Mouse (Mus musculus): ENCODE measurements around the gene Nxf7. TPM values are rescaled to one million over a fixed set of nuclear protein-coding genes. Genes with fewer than 3 reads are reported as not detected.
"Not testable (repeated sequence)": the region's sequence is repeated elsewhere in the genome, so short reads cannot be mapped to it uniquely, and the experiment has no call there.

The Nxf7 gene
- total RNA-seq (2021) = under 1 TPM in 1 of 2 experiments, not detected in 1; 0.37 TPM
- long read RNA-seq, experiment 1 = 0 reads
- long read RNA-seq, experiment 2 = 0 reads

DNA sequence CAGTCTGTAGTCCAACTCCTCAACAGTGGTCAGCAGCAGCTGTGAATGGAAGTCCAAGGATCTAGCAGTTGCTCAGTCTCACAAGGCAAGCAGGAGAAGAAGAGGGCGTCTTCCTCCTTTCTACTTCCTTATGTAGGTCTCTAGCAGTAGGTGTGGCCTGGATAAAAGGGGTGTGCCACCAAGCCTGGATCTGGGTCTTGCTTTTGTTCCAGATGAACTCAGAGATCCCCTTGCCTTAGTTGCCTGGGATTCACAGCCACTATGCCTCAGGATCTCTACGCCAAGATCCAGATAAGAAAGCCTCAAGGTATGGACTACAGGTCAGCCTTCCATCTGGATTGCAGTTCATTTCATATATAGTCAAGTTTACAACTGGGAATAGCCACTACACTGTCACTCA, at the start of gene Nxf7:
Gene Nxf7 (minus strand): TSS at position 101 of the 400 bp plus-strand sequence.
- no peak for DNase-seq (ENCODE audit: low spot score in 2 of 2)
- H3K4me3 ChIP-seq = no peak within 1 kb of the TSS
- H3K27ac ChIP-seq = no peak within 1 kb of the TSS; the same call in 1 of the 2 replicates
- TF ChIP-seq CTCF (conservative IDR thresholded peaks at IDR 0.05) = no peak

DNA sequence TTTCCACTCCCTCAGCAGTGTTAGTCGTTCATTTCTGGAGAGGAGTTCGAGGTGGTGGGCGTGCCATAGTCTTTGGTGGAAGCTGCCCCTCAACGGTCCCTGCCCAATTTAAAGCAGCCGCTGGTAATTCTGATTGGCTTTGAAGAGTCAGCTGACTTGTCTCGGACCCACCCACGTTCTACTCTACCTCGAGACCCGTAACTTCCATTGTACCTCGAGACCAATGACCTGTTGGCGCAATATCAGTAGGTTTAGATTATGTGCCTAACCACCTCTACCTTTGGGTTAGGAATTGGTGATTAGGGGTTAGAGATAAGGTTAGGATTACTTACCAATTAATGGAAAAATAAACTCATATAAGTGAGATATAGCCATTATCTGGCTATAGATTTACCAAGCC, 29.0 kb upstream of the Nxf7 start, which contains the start of gene Prame:
Gene Prame (minus strand): TSS at position 101 of the 400 bp plus-strand sequence.
- Histone ChIP-seq H3K4me3 (no peak within 1 kb of the TSS), H3K27ac (no peak within 1 kb of the TSS)
- DNase-seq (ENCODE audit: low spot score in 2 of 2) = no peak
- TF ChIP-seq CTCF (conservative IDR thresholded peaks at IDR 0.05) = no peak

DNA sequence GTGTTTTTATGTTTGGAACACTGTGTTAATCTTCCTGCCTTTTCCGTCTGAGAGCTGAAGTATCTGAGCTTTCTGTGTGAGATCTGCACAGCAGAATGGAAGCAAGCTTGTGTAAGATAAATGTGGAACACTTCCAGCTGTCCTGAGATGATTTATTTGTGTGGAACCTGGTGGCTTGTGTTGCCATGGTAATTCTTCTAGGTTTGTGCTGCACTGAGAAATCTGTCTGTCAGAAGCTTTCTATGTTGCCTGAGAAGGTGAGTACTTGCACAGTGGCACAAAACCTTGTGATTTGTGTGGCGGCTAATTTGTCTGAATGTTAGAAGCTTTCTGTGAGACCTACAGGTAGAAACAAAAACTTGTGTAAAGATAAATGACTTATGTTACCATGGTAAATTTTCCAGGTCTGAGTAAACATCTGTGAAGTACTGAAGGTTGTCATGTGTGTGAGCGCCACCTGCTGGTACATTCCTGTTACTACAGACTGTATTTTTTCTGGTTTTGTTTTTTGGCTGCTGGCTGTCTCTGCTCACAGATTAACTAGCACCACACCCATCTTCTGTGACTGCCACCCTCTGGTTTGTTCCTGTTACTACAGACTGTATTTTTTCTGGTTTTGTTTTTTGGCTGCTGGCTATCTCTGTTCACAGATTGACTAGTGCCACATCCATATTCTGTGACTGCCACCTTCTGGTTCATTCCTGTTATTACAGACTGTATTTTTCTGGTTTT, 2.9 kb upstream of the Nxf7 start:
- peak; percentile 45 to 53 for DNase-seq (ENCODE audit: low spot score in 2 of 2)
- not testable (repeated sequence) for H3K4me3 ChIP-seq, H3K27ac ChIP-seq
- TF ChIP-seq CTCF (conservative IDR thresholded peaks at IDR 0.05) = peak; percentile 82

DNA sequence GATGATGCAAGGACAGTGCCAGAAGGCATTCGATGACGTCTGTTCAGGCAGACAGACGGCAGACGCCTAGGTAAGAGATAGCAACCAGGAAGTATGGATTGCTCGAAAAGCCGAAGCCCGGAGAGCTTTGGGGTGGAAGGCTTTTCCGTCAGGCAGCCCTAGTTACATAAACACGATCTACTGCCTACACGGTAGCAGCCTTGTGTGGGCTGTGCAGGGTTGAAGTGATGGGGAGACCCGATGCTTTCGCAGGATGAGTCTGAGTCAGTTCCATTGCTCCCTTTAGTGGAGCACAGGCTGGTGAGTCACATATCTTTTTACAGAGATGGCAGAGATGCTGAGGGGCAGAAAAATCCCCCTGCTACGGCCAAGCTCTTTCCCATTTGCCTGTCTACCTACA, 481 bp downstream of the Nxf7 start:
- H3K27ac ChIP-seq = no peak overlapping the region; the same call in 1 of the 2 replicates
- H3K4me3 ChIP-seq = no peak overlapping the region
- TF ChIP-seq CTCF (conservative IDR thresholded peaks at IDR 0.05) = no peak
- DNase-seq (ENCODE audit: low spot score in 2 of 2) = peak; percentile 14 to 43

DNA sequence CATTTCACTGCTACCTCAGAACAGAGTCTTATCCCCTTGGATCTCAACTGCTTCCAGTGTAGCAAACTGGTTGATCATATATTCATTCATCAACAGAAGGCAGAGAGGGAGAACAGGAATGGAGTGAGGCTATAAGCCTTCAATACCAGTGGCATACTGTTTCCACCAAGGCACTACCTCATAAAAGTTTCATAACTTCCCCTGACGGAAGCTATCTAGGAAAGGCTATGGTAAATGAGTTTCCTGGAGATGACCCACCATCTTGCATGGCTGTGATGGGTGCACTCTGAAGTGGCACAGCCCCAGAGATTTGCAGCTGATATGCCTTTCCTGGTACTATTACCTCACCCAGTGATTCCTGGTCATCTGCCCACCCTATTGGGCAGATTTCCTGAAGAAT, 22.2 kb downstream of the Nxf7 start:
- no peak for DNase-seq (ENCODE audit: low spot score in 2 of 2)
- TF ChIP-seq CTCF (conservative IDR thresholded peaks at IDR 0.05) = no peak
- Histone ChIP-seq H3K4me3 (no peak overlapping the region), H3K27ac (no peak overlapping the region)

DNA sequence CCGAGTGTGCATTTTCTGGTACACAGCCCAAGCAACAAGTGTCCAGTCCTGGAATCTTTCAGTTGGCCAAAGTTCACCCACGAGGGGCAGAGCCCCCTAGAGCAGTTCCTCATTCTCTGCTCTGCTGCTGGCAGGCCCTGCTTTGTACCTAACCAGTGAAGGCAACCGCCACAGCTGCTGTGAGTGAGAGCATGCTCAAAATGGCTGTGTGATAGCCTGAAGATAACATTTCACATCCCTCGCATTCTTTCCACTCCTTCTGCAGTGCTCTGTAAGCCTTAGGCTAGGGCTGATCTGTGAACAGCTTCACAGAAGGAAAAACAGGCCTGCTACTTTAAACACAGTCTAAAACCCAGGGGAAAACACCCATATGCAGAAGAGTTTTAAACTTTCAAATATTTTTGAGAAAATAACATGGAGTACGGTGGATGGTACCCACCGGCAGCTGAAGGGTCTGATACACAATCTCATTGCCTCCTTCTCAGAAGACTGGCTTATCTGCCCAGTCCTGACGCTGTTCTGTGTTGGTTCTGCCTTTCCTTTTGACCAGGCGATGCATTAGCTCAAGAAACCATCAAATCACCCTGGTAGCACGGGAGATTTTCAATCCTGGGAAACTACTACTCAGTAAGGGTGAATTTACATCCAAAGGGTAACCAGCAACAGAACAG, 23.5 kb downstream of the Nxf7 start:
- not testable (repeated sequence) for H3K4me3 ChIP-seq; H3K27ac ChIP-seq; DNase-seq (ENCODE audit: low spot score in 2 of 2)

DNA sequence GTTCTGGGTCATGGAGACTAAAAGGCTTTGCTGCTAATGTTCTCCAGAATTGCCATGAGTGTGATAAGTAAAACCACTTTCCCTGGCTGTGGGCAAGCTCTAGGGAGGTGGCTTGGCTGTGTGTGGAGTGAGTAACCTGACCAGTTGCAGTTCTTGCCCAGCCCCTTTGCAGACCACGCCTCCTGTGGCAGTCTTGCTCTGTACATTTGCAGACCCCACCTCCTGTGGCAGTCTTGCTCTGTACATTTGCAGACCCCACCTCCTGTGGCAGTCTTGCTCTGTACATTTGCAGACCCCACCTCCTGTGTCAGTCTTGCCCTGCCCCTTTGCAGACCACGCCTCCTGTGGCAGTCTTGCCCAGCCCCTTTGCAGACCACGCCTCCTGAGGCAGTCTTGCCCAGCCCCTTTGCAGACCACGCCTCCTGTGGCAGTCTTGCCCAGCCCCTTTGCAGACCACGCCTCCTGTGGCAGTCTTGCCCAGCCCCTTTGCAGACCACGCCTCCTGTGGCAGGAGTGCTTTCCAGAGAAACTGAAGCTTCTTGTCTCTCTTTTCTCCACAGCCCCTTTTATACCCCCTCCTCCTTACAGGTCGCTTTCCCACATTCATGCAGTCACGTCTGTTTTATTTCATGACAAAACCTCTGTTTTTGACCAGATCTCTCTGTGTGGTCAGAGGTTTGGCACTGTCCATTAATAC, 24.2 kb downstream of the Nxf7 start:
- H3K4me3 ChIP-seq; DNase-seq (ENCODE audit: low spot score in 2 of 2); H3K27ac ChIP-seq: not testable (repeated sequence)

DNA sequence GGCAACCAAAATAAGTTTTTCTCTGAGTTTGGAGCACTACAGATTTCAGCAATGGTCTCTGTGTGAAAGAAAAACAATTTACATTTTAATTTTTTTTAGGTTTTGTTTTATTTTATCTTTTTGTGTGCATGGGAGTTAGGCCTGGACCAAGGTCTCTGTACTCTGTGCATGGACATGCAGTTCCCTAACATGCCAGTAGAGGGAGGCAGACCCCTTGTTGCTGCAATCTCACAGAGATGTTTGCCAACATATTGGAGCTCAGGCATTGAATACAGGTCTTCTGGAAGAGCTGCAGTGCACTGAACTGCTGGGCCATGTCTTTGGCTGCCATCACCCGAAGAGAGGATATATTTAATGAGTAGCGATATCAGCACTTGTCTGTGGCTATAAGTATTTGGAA, 29.1 kb downstream of the Nxf7 start:
- H3K4me3 ChIP-seq, H3K27ac ChIP-seq: not testable (repeated sequence)
- peak; percentile 80 for TF ChIP-seq CTCF (conservative IDR thresholded peaks at IDR 0.05)
- peak; percentile 5 to 77 for DNase-seq (ENCODE audit: low spot score in 2 of 2)

DNA sequence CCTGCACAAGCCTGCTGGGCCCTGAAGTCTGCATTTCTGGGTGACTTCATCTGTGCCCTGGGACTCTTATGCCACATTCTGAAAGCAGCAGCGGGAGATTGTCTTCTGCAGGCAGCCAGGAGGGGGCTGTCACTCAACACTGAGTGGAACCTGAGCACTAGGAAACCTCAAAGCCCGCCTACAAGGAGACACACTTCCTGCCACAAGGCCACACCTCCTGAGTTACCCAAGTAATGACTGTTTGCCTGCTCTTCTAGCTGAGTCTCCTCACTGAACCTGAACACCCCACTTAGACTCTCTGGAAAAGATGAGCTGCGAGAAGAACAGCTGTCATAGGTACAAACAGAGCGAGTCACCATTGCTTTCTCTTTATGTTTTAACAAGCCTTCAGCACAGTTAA, 33.6 kb downstream of the Nxf7 start:
- DNase-seq (ENCODE audit: low spot score in 2 of 2); H3K4me3 ChIP-seq; H3K27ac ChIP-seq: not testable (repeated sequence)

DNA sequence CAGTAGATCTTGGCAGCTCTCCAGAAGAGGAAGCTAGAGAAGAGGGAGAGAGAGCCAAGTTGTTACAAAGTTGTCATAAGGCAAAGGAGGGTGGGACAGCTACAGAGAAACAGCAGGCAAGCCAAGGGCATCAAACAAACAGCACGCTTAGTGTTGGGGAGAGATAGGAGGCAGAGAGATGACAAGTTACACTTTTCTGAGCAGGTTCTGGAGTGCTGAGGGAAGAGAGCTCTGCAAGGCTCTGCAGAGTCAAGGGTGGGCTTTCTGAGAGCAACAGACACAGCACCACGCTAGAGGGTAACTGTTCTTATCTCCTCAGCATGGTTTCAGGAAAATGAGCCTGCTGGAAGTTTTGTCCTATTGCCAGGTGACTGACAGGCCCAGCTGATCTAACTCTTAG, 35.7 kb downstream of the Nxf7 start:
- no peak for DNase-seq (ENCODE audit: low spot score in 2 of 2)
- Histone ChIP-seq H3K27ac (no peak overlapping the region), H3K4me3 (no peak overlapping the region)
- no peak for TF ChIP-seq CTCF (conservative IDR thresholded peaks at IDR 0.05)

DNA sequence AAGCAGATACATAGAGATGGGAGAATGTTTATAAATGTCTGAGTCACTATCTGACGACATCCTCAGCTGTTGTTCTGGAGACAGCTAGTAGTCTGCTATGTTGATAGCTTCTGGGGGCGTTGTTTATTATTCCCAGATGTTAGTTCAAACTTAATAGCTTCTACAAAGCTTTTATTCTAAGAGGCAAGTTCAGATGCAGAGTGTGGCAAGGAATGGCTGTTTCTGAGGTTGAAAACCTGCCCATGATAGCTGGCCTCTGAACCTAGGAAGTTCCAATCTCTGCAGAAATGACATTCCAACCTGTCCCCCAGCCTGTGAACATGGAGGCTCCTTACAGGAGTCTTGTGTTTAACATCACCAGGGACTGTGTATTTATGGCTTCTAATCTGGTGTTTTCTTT, 36.9 kb downstream of the Nxf7 start:
- not testable (repeated sequence) for H3K27ac ChIP-seq; H3K4me3 ChIP-seq; DNase-seq (ENCODE audit: low spot score in 2 of 2)

DNA sequence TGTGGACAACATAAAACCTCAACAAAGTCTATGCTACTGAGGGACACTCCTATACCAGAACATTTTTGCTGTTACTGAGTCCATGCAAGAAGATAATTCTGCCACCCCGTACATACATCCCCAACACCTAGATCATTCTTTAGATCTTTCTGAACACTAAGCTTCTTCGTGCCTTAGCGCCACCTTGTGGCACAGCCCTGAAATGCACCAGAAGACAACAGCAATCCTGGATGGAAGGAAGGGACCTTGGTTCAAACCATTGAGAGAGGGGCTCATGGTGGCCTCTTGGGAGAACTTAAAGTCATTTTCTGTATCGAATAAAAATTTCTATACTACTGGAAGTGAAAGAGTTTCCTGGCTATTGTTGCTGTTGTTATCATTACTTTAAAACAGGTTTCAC, 37.6 kb downstream of the Nxf7 start:
- peak; percentile 71 for TF ChIP-seq CTCF (conservative IDR thresholded peaks at IDR 0.05)
- not testable (repeated sequence) for H3K4me3 ChIP-seq, H3K27ac ChIP-seq
- DNase-seq (ENCODE audit: low spot score in 2 of 2) = peak in 1 of 2 experiments; percentile 43

DNA sequence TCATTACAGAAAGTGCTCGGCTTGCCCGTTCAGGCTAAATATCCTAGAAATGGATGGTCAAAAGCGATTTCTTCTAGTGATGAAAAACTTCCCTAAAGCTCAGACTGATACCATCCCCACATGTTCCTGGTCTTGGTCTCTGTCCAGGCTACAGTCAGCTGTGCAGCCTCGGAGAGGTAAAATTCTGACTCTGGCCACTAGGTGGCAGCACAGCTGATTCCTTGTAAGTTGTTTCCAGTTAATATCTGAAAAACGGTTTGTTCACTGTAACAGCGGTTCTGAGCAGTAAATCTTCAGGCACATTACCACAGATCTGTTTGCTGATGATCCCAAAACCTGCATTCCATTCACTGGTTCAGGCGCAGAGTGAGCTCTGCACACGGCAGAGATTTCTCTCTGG, 38.9 kb downstream of the Nxf7 start:
- peak; percentile 70 for TF ChIP-seq CTCF (conservative IDR thresholded peaks at IDR 0.05)

More for the DNA sequence above, 38.9 kb downstream of the Nxf7 start:
- not testable (repeated sequence) for H3K4me3 ChIP-seq, H3K27ac ChIP-seq
- DNase-seq (ENCODE audit: low spot score in 2 of 2) = peak in 1 of 2 experiments; percentile 32

Other genes with a start within 250 kb of the Nxf7 start
- gene Gm5128, start 225.5 kb downstream of the Nxf7 start, total RNA-seq (2021) = not detected
- not detected for gene Gm7903, start 164.9 kb downstream of the Nxf7 start, total RNA-seq (2021)
- gene AV320801, start 104.2 kb downstream of the Nxf7 start, total RNA-seq (2021) = not detected
- gene Prame, start 28.9 kb upstream of the Nxf7 start, total RNA-seq (2021) = not detected
- gene Tcp11x2, start 95.0 kb upstream of the Nxf7 start, total RNA-seq (2021) = not detected
- gene Tmsb15a, start 126.5 kb upstream of the Nxf7 start, total RNA-seq (2021) = not detected
- 10 to 100 TPM; 27.0 to 30.7 TPM for gene Armcx5, start 144.0 kb upstream of the Nxf7 start, total RNA-seq (2021)
- 100 to 1,000 TPM; 310 to 332 TPM for gene Gprasp1, start 144.0 kb upstream of the Nxf7 start, total RNA-seq (2021)
- gene Bhlhb9, start 198.8 kb upstream of the Nxf7 start, total RNA-seq (2021) = 10 to 100 TPM; 69.0 to 72.4 TPM
- 100 to 1,000 TPM; 163 to 214 TPM for gene Gprasp2, start 240.3 kb upstream of the Nxf7 start, total RNA-seq (2021)

All from layer of hippocampus, adult 2 months (tissue).